Mouse (Mus musculus) ES-Bruce4 (cell line): ENCODE measurements at regions not wholly inside any gene's neighbourhood (a gene's known extent, or its start where the extent isn't known, plus 50 kb on each side); places are given as distances from the start of the nearest gene placed in this dataset.

Source experiments
- H3K27ac ChIP-seq: 2 replicates; pipeline ENCODE4 v1.5.1; 2012; ENCODE audit warnings: low read length, inconsistent platforms; ENCODE audit not compliant: insufficient read depth
- H3K27me3 ChIP-seq: 2 replicates; pipeline ENCODE4 v1.6.1; 2012; ENCODE audit warnings: mild to moderate bottlenecking, low read length, inconsistent platforms; ENCODE audit not compliant: control insufficient read depth, poor library complexity, insufficient read depth, severe bottlenecking
- H3K36me3 ChIP-seq: 2 replicates; pipeline ENCODE4 v1.6.1; 2012; ENCODE audit warnings: inconsistent platforms, mild to moderate bottlenecking, low read length, moderate library complexity; ENCODE audit not compliant: control insufficient read depth, poor library complexity, insufficient read depth, severe bottlenecking
- H3K4me1 ChIP-seq: one replicate; pipeline ENCODE4 v1.8.1; 2011; ENCODE audit warnings: low read length; ENCODE audit not compliant: control insufficient read depth, insufficient read depth
- H3K4me3 ChIP-seq: 2 replicates; pipeline ENCODE4 v1.5.1; 2011; ENCODE audit warnings: low read depth, mild to moderate bottlenecking, low read length
- H3K9ac ChIP-seq: 2 replicates; pipeline ENCODE4 v1.6.1; 2012; ENCODE audit warnings: low read depth, mild to moderate bottlenecking, inconsistent platforms; ENCODE audit not compliant: poor library complexity, severe bottlenecking
- H3K9me3 ChIP-seq: replicated peaks from 2 replicates; pipeline ENCODE4 v1.6.1; 2012; ENCODE audit warnings: mild to moderate bottlenecking, low read length, inconsistent platforms; ENCODE audit not compliant: control insufficient read depth, poor library complexity, insufficient read depth, severe bottlenecking
- CTCF ChIP-seq: IDR thresholded peaks from one replicate; pipeline ENCODE4 v1.8.1; 2011; ENCODE audit warnings: low read depth, low read length
- EP300 ChIP-seq: IDR thresholded peaks from 2 replicates; pipeline ENCODE4 v1.6.1; 2011; ENCODE audit warnings: low read depth, low read length; ENCODE audit not compliant: insufficient read depth
- POLR2A ChIP-seq: IDR thresholded peaks from one replicate; pipeline ENCODE4 v1.8.1; 2011; ENCODE audit warnings: low read length; ENCODE audit not compliant: insufficient read depth

DNA sequence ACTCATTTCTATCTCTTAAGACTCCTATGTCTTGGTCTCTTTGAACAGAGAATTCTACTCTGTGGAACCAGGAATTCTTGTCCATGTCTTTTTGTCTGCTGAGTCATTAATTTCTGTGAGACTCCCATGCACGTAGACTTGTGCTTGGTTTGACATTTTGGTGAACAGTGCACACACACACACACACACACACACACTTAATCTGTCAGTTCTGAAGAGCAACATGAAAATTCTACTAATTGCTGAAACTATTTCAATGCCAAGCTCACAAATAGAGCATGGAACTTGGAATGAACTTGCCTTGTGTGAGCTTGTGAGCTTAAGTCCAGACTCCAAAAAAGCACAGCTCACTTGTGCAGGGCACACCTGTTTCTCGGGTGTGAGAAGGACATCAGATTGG, 301.1 kb downstream of the Ptprc start:
- Histone ChIP-seq H3K27ac (no peak overlapping the region), H3K36me3 (no peaks in the 10 kb centered on the region), H3K9ac (no peak overlapping the region), H3K27me3 (no peaks in the 10 kb centered on the region), H3K9me3 (no peaks in the 10 kb centered on the region), H3K4me1 (no peaks in the 10 kb centered on the region), H3K4me3 (no peak overlapping the region)
- TF ChIP-seq POLR2A (no peak), EP300 (no peak), CTCF (no peak)

DNA sequence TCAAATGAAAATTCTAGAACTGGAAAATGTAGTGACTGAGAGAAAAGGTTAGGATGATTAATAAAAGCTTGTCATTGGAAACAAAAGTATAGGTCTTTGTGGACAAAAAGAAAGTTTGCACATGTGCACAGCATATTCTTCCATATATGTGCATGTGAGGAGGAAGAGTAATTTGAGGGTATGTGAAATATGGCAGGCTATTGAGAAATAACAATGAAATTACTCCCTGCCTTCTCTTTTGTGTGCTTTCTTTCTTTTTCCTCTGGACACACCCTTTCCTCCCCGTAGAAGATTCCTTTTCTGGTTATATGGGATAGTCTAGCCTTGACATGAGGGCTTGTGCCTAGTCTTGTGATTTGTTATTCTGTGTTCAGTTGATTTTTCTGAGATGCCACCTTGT, 301.9 kb downstream of the Ptprc start:
- no peaks in the 10 kb centered on the region for H3K9me3 ChIP-seq
- H3K36me3 ChIP-seq = no peaks in the 10 kb centered on the region
- H3K4me1 ChIP-seq = no peaks in the 10 kb centered on the region
- TF ChIP-seq POLR2A (no peak), CTCF (no peak), EP300 (no peak)
- H3K27me3 ChIP-seq = no peaks in the 10 kb centered on the region
- H3K4me3 ChIP-seq = no peak overlapping the region
- H3K9ac ChIP-seq = no peak overlapping the region
- no peak overlapping the region for H3K27ac ChIP-seq

- H3K27me3 ChIP-seq = no peaks in the 10 kb centered on the region
- H3K9ac ChIP-seq = no peak overlapping the region
Observed at GRCm38 (mm10) chr1:137865030-137865429, 310.5 kb downstream of the Ptprc start.

GRCm38 (mm10) chr1:137863506-137863905, 312.0 kb downstream of the Ptprc start:
- H3K4me1 ChIP-seq = no peaks in the 10 kb centered on the region
- H3K27me3 ChIP-seq = no peaks in the 10 kb centered on the region
- H3K4me3 ChIP-seq = no peak overlapping the region
- TF ChIP-seq EP300 (no peak), CTCF (no peak), POLR2A (no peak)
- H3K9me3 ChIP-seq = no peaks in the 10 kb centered on the region
- H3K9ac ChIP-seq = no peak overlapping the region
- no peak overlapping the region for H3K27ac ChIP-seq
- H3K36me3 ChIP-seq = no peaks in the 10 kb centered on the region

More at GRCm38 (mm10) chr1:137865030-137865429, 310.5 kb downstream of the Ptprc start:
- H3K4me1 ChIP-seq = no peaks in the 10 kb centered on the region
- H3K27ac ChIP-seq = no peak overlapping the region
- TF ChIP-seq CTCF (no peak), POLR2A (no peak), EP300 (no peak)
- H3K36me3 ChIP-seq = no peaks in the 10 kb centered on the region
- H3K4me3 ChIP-seq = no peak overlapping the region
- no peaks in the 10 kb centered on the region for H3K9me3 ChIP-seq

DNA sequence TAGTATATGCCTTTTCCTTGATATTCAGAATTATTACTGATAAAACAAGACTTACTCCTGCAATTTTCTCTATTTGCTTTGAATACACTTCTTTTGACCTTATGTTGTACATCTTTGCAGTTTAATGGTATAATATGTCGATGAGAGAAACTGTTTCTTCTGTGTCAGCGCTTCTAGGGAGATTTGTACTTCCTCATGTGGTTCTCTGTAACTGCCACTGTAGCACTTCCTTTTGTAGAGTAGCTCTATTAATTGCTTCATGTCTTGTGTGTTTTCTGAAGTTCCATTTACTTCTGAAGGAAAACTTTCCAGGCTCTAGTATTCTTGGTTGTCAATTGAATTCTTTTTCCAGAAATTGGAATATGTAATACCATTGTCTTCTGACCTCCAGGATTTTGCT, 323.2 kb downstream of the Ptprc start:
- Histone ChIP-seq H3K4me1 (no peaks in the 10 kb centered on the region), H3K27me3 (no peaks in the 10 kb centered on the region)
- TF ChIP-seq POLR2A = no peak
- no peak for TF ChIP-seq CTCF
- no peak for TF ChIP-seq EP300

GRCm38 (mm10) chr1:137847311-137847923, 328.1 kb downstream of the Ptprc start:
- TF ChIP-seq CTCF (no peak), EP300 (no peak)
- Histone ChIP-seq H3K36me3 (no peaks in the 10 kb centered on the region), H3K4me1 (no peaks in the 10 kb centered on the region), H3K4me3 (no peak overlapping the region), H3K9me3 (no peaks in the 10 kb centered on the region), H3K9ac (no peak overlapping the region), H3K27ac (no peak overlapping the region), H3K27me3 (no peaks in the 10 kb centered on the region)

More for the DNA sequence above, 323.2 kb downstream of the Ptprc start:
- no peaks in the 10 kb centered on the region for H3K9me3 ChIP-seq
- H3K36me3 ChIP-seq = no peaks in the 10 kb centered on the region
- no peak overlapping the region for H3K4me3 ChIP-seq
- H3K27ac ChIP-seq = no peak overlapping the region
- no peak overlapping the region for H3K9ac ChIP-seq
